ENCODE assay signal across 10 mouse cellular contexts in the genomic region with DNA sequence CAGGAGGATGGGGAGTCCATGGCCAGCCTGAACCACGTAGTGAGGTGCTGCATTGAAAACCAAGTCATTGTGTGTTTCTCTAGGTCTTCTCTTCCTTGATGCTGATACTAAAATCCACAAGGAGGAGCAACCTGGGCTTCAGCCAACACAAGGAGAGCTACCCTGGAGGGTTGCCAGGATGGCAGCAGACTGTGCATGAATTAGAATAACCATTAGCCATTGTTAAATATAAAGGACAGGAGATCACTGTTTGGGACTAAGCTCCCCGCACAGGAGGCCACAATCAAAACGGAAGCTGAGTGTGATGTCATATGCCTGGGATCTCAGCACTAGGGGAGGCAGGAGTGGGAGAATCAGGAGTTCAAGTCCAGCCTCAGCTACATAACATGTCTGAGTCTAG. TPM values are rescaled to one million over a fixed set of nuclear protein-coding genes. Genes with fewer than 3 reads are reported as not detected.
DNase-seq lines count a peak whose midpoint lies in the region; ATAC-seq lines count a peak whose summit lies in the region.
"Had no signal": no experiment of that assay in that cellular context is flagged by ENCODE, and none has a peak within 500 bp of the region (broad histone marks: within the 10 kb centered on the region; RNA-seq: fewer than 3 reads in every experiment).

No protein-coding gene starts in this region.

- no peaks in the 10 kb centered on the region for H3K9me3 ChIP-seq in kidney, embryonic 14.5 days (ENCODE audit: control insufficient read depth, low read length)
- H3K9me3 ChIP-seq: heart, embryonic 13.5 days; liver, embryonic 13.5 days had no signal

- WGBS in kidney, embryonic 14.5 days, result 50% methylated on average over 3 of the region's 3 CpGs

- no peak for ATAC-seq in kidney, embryonic 14.5 days (ENCODE audit: low FRiP score, low TSS enrichment)
- no peak for ATAC-seq in inflammation-experienced regulatory T-cells, adult 6 months

- peak; percentile 61 for DNase-seq in kidney, adult 18-20 months
- DNase-seq in NIH3T3 (ENCODE audit: low read depth), result peak; percentile 60
- DNase-seq in cerebellum, adult 9-11 months, result peak; percentile 47
- DNase-seq in kidney, postnatal 36 days, result peak; percentile 64 to 78
- DNase-seq in spleen, adult 18-20 months, result no peak
- no peak for DNase-seq in frontal cortex, postnatal 36 days (ENCODE audit: low spot score in 2 of 2)
- DNase-seq: liver, embryonic 13.5 days had no signal

- H3K4me1 ChIP-seq in kidney, embryonic 14.5 days (ENCODE audit: control insufficient read depth, insufficient read depth, low read length), result no peaks in the 10 kb centered on the region

- H3K36me3 ChIP-seq in kidney, embryonic 14.5 days (ENCODE audit: control insufficient read depth, insufficient read depth, low read length), result no peaks in the 10 kb centered on the region
- H3K36me3 ChIP-seq: heart, embryonic 13.5 days; liver, embryonic 13.5 days had no signal

- H3K27ac ChIP-seq in kidney, embryonic 14.5 days (ENCODE audit: low read depth, low read length), result no peak overlapping the region
- H3K27ac ChIP-seq: heart, embryonic 13.5 days; liver, embryonic 13.5 days had no signal

- H3K4me2 ChIP-seq in kidney, embryonic 14.5 days (replicated peaks; ENCODE audit: low read depth, low read length), result no peak overlapping the region
- H3K4me2 ChIP-seq: heart, embryonic 13.5 days; liver, embryonic 13.5 days had no signal

- H3K27me3 ChIP-seq in kidney, embryonic 14.5 days (ENCODE audit: control insufficient read depth, insufficient read depth, low read length), result no peaks in the 10 kb centered on the region
- H3K27me3 ChIP-seq: liver, embryonic 13.5 days had no signal

- H3K9ac ChIP-seq in kidney, embryonic 14.5 days (ENCODE audit: low read depth, low read length), result no peak overlapping the region
- H3K9ac ChIP-seq: heart, embryonic 13.5 days; liver, embryonic 13.5 days had no signal

- no peak overlapping the region for H3K4me3 ChIP-seq in kidney, embryonic 14.5 days (ENCODE audit: low read length)
- H3K4me3 ChIP-seq: heart, embryonic 13.5 days; liver, embryonic 13.5 days had no signal

RNA-seq across cellular contexts. Expression of gene Pik3cb, which starts 13.2 kb away (rescaled TPM):
- polyA plus RNA-seq in kidney, embryonic 14.5 days (2014; fragmentation: Nextera tagmentation; extraction: Ambion mirVana), result 1.0 and 1.1 TPM in 2 replicates
- polyA plus RNA-seq in inflammation-experienced regulatory T-cells, adult 6 months (2017; shearing (Covaris generic)), result under 1 TPM; 0.42 to 0.63 (median 0.48) TPM

Comparison
In these comparisons a context has a peak if more than half of its experiments do, and no peak if none do; other contexts are left out.
1. DNase-seq: peak in kidney, adult 18-20 months (single experiment), NIH3T3 (single experiment), cerebellum, adult 9-11 months (single experiment) and kidney, postnatal 36 days (2 of 2); none in spleen, adult 18-20 months (0 of 2) and frontal cortex, postnatal 36 days (0 of 2).